Mouse (Mus musculus): ENCODE measurements around the gene Izumo4. TPM values are rescaled to one million over a fixed set of nuclear protein-coding genes. Genes with fewer than 3 reads are reported as not detected.

Izumo4 gene
- polyA plus RNA-seq, 1 experiment = 11.0 TPM

DNA sequence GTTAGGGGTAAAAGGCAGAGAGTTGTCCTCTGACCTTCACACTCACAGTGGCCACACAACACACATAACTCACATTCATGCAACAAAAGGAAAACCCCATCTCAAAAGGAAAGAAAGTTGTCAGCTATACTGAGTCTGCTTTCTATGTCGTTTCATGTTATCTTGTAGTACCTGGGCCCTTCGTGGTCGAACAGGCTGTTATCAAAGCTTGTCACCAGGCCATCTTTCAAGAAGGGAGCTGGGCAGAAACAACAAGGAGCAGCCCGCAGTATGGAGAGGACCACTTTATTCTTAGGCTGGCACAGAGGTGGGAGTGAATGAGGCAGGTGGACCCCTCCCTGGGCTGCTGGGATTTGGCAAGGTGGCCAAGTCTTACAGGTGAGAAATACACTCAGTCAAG, 17.0 kb upstream of the Izumo4 start:
- peaks cover 12% of the 10 kb centered on the region for H3K4me1 ChIP-seq (ENCODE audit: control insufficient read depth, insufficient read depth, low read length)
- H3K27ac ChIP-seq (ENCODE audit: insufficient read depth, low read depth, low read length) = no peak overlapping the region
- TF ChIP-seq POLR2A (IDR thresholded peaks at IDR 0.05; ENCODE audit: borderline replicate concordance, low read depth, low read length) (no peak), CTCF (IDR thresholded peaks at IDR 0.05; ENCODE audit: low read depth, low read length) (no peak)
- H3K4me3 ChIP-seq (ENCODE audit: insufficient read depth, low read length) = no peak overlapping the region

DNA sequence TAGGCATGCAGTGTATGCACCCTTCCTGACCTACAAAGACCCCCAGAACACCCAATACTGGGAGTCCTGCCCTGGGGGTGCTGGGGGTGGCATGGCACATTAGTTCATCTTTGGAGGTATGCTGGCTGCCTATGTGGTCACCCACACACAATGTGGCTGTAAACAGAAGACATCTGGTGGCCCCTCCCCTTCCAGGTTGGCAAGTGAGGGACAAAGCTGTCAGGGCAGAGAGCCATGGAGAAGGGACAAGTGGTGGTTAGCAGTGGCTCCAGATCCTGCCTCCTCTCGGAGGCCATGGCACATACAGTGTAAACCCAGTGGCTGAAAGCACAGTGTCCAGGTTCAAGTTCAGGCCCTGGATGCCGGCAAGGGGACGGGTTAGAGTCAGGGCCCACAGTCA, 15.4 kb upstream of the Izumo4 start:
- peaks cover 5% of the 10 kb centered on the region for H3K4me1 ChIP-seq (ENCODE audit: control insufficient read depth, insufficient read depth, low read length)
- no peak overlapping the region for H3K27ac ChIP-seq (ENCODE audit: insufficient read depth, low read depth, low read length)
- TF ChIP-seq CTCF (IDR thresholded peaks at IDR 0.05; ENCODE audit: low read depth, low read length) (no peak), POLR2A (IDR thresholded peaks at IDR 0.05; ENCODE audit: borderline replicate concordance, low read depth, low read length) (no peak)
- H3K4me3 ChIP-seq (ENCODE audit: insufficient read depth, low read length) = no peak overlapping the region

DNA sequence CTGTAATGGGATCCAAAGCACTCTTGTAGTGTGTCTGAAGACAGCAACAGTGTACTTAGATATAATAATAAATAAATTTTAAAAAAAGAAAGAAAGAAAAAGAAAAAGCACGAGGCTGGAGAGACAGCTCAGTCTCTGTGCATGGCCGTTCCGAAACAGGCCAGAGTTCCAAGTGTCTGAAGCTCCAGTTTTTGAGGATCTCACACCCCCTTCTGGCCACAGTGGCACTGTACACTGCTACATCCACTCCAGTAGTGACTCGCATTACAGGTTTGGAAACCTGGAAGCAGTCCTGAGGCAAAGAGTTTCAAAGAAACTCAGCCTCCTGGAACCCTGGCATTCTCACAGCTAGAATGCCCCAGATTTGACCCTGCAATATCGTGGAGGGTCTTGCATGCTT, 14.1 kb upstream of the Izumo4 start:
- H3K27ac ChIP-seq (ENCODE audit: insufficient read depth, low read depth, low read length) = no peak overlapping the region
- H3K4me1 ChIP-seq (ENCODE audit: control insufficient read depth, insufficient read depth, low read length) = peaks cover 12% of the 10 kb centered on the region
- peak; percentile 36 for TF ChIP-seq CTCF (IDR thresholded peaks at IDR 0.05; ENCODE audit: low read depth, low read length)
- no peak for TF ChIP-seq POLR2A (IDR thresholded peaks at IDR 0.05; ENCODE audit: borderline replicate concordance, low read depth, low read length)
- H3K4me3 ChIP-seq (ENCODE audit: insufficient read depth, low read length) = no peak overlapping the region

DNA sequence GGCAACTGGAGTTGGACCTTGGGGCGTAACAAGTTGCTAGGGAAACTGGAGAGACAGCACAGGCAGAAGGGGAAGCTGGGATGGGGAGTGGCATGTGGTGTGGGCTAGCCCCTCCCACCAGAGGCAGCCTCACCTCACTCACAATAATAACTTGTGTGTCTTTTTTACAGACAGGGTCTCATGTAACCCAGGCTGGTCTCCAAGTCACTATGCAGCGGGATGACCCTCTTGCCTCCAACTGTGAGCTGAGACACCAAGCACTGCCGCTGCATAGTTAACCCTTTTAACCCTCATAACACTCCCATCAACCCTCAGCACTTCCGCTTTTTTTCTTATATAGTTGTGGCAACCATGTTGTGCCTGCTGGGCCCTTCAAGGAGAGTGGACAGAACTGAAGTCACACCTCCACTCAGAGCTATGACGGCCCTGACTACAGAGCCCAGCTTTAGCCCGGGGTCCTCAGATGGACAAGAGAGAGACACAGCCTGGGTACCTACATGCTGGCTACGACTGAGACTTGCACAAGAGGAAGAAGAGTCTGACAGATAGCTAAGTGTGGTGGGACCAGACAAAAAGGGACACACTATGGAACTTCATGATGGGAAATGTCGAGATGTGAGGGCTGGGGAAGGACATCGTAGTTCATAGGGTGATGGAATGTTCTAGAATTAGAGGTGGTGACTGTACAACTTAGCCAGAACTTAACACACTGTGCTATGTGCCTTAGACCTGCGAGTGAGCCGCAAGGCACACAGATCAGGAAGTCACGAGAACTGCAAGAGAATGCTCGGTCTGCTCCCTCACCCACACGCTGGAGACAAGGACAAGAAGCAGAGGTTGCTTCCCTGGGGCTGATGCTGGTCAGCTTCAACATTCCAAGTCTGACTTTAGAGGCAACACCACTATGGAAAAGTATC, 9.5 kb upstream of the Izumo4 start:
- H3K27ac ChIP-seq (ENCODE audit: insufficient read depth, low read depth, low read length) = peak overlapping the region; percentile 88
- peaks cover 51% of the 10 kb centered on the region for H3K4me1 ChIP-seq (ENCODE audit: control insufficient read depth, insufficient read depth, low read length)
- H3K4me3 ChIP-seq (ENCODE audit: insufficient read depth, low read length) = peak overlapping the region; percentile 31
- TF ChIP-seq CTCF (IDR thresholded peaks at IDR 0.05; ENCODE audit: low read depth, low read length) (no peak), POLR2A (IDR thresholded peaks at IDR 0.05; ENCODE audit: borderline replicate concordance, low read depth, low read length) (no peak)

DNA sequence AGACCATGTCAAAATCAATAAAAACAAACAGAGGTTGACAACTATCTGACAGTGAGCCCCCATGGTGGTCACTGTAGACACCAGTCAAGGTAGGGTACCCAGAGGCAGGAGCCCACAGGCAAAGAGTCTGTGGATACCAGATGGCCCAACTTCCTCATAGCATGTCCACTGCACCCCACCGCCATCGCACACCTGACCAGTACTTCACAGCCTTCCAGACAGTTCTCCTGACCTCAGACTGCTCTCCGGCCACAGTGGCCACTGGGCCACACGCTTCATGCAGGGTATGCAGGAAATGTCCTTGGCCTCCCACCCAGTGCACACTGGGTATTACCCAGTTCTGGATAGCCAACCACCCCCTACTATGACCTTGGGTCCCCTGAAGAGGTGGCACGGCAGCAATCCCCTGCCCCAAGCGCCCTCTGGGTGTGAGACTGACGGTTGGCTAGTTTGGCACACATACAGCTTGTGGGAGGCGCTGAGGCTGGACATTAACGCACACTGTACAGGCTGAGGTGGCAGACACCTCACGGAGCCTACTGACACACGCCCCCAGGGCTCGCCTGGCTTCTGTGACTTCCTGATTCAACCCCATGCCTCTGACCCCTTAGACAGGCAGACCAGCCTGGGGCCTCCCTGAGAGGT, 8.5 kb upstream of the Izumo4 start:
- Histone ChIP-seq H3K4me1 (ENCODE audit: control insufficient read depth, insufficient read depth, low read length) (peaks cover 60% of the 10 kb centered on the region), H3K27ac (ENCODE audit: insufficient read depth, low read depth, low read length) (peak overlapping the region; percentile 88), H3K4me3 (ENCODE audit: insufficient read depth, low read length) (no peak overlapping the region)
- TF ChIP-seq POLR2A (IDR thresholded peaks at IDR 0.05; ENCODE audit: borderline replicate concordance, low read depth, low read length) (no peak), CTCF (IDR thresholded peaks at IDR 0.05; ENCODE audit: low read depth, low read length) (no peak)

DNA sequence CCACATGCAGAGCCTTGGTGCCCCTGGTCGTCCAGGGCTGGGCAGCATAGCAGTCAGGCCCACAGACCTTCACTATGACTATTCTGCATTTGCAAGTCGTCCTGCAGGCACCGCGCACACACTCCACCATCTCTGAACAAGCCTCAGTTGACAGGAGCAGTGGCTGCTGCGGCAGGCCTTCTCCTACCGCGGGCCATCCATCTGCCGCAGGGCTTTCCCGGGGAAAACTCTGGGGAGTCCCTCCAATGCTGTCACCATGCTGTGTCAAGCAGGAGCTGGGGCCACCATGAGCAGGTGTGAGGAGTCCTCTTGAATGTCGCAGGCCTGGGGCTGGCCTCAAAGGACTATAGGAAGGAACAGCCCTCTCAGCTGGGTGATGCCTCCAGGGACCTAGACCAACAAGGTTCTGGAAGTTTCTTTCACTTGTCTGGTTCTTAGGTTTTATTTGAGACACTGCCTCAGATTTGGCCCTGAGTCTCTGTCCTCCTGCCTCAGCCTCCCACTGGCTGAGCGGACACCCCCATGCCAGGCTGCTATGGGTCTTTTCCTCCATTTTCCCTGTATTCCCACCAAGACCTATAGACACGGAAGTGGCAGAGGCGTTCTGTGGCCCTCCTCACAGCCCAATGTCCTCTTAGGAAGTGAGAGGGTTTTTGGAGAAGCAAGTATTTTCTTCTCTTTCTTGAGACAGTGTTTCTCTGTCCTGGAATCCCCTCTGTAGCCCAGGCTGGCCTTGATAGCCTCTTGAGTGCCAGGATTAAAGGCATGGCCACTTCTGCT, 7.6 kb upstream of the Izumo4 start:
- Histone ChIP-seq H3K27ac (ENCODE audit: insufficient read depth, low read depth, low read length) (peak overlapping the region; percentile 88), H3K4me3 (ENCODE audit: insufficient read depth, low read length) (0 out of 2 replicates have a peak overlapping the region, but pooled peaks have one; percentile 34), H3K4me1 (ENCODE audit: control insufficient read depth, insufficient read depth, low read length) (peaks cover 63% of the 10 kb centered on the region)
- TF ChIP-seq POLR2A (IDR thresholded peaks at IDR 0.05; ENCODE audit: borderline replicate concordance, low read depth, low read length) (no peak), CTCF (IDR thresholded peaks at IDR 0.05; ENCODE audit: low read depth, low read length) (no peak)

DNA sequence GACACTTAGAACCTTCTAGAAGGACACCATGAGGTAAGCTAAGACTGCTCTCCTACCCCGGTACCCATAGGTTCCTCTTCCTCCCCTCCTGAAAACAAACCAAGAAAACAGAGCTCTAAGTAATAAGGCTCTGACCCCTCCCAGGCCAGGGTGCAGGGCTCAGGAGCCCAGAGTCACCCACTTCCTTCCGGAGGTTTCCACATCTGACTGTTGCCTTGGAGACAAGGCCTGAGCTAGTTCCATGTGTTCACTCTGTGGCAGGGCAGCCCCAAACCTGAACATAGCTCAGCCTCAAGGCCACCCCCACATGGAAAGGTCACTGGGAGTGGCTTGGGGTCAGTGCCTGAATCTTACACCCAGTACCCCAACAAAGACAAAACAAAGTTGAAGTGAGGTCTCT, 6.8 kb upstream of the Izumo4 start:
- Histone ChIP-seq H3K4me1 (ENCODE audit: control insufficient read depth, insufficient read depth, low read length) (peaks cover 68% of the 10 kb centered on the region), H3K4me3 (ENCODE audit: insufficient read depth, low read length) (peak overlapping the region; percentile 34; the same call in 1 of the 2 replicates), H3K27ac (ENCODE audit: insufficient read depth, low read depth, low read length) (peak overlapping the region; percentile 97)
- TF ChIP-seq POLR2A (IDR thresholded peaks at IDR 0.05; ENCODE audit: borderline replicate concordance, low read depth, low read length) = no peak
- no peak for TF ChIP-seq CTCF (IDR thresholded peaks at IDR 0.05; ENCODE audit: low read depth, low read length)

DNA sequence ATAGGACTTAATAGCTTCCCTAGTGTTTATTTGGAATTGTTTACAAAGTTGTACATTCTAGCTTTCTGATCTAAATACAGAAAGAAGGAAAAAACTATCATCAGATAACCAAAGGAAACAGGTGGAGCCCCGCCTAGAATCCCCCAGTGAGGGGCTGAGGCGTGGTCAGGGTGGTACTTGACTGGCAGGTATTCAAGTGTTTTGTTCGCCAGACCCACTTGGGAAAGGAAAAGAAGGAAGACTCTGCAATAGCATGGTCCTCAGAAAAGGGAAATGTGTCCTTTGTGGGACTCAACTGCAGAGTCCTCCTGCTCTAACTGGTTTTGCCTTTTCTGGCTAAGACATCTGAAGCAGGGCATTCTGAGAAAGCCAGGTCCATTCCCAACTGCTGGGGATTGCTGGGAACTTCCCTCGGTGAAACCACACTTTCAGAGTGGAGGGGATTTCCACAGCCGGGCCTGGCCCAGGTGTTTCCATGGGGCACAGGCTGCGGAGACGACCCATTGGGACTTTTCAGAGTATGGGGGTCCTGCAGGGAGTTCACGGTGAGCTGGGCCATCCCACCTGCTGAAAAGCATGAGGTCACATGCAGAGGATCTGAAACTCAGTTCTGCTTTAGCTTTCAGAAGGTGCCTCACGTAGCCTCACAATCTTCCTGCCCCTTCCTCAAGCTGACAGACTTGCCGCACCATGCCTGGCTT, 6.0 kb upstream of the Izumo4 start:
- TF ChIP-seq POLR2A (IDR thresholded peaks at IDR 0.05; ENCODE audit: borderline replicate concordance, low read depth, low read length) (no peak), CTCF (IDR thresholded peaks at IDR 0.05; ENCODE audit: low read depth, low read length) (no peak)
- H3K4me1 ChIP-seq (ENCODE audit: control insufficient read depth, insufficient read depth, low read length) = peaks cover 71% of the 10 kb centered on the region
- H3K4me3 ChIP-seq (ENCODE audit: insufficient read depth, low read length) = peak overlapping the region; percentile 7; the same call in 1 of the 2 replicates
- H3K27ac ChIP-seq (ENCODE audit: insufficient read depth, low read depth, low read length) = peak overlapping the region; percentile 97

Measured in bone marrow macrophage, adult 2 months (primary cell).